Mouse (Mus musculus) liver, embryonic 15.5 days (tissue): ENCODE results near the gene Phex. TPM values are rescaled to one million over a fixed set of nuclear protein-coding genes. Genes with fewer than 3 reads are reported as not detected.

Experiments used
- ATAC-seq: fragments of 200-750 bp; cut with Nextera tagmentation; 2 replicates; pipeline ENCODE4 v1.8.0; 2017; ENCODE audit warnings: moderate number of reproducible peaks, mild to moderate bottlenecking, moderate library complexity; ENCODE audit not compliant: insufficient read depth
- H3K27ac ChIP-seq: fragments of 300-500 bp; sonication (generic); replicated peaks from 2 replicates; pipeline ENCODE4 v1.5.1; 2015; ENCODE audit warnings: mild to moderate bottlenecking, inconsistent platforms
- H3K27me3 ChIP-seq: fragments of 300-500 bp; sonication (generic); 2 replicates; pipeline ENCODE4 v1.6.1; 2015; ENCODE audit warnings: mild to moderate bottlenecking, inconsistent platforms
- H3K36me3 ChIP-seq: fragments of 300-500 bp; sonication (generic); replicated peaks from 2 replicates; pipeline ENCODE4 v1.6.1; 2015; ENCODE audit warnings: moderate library complexity, mild to moderate bottlenecking, inconsistent platforms
- H3K4me1 ChIP-seq: fragments of 300-500 bp; sonication (generic); replicated peaks from 2 replicates; pipeline ENCODE4 v1.6.1; 2015; ENCODE audit warnings: inconsistent platforms
- H3K4me2 ChIP-seq: fragments of 300-500 bp; sonication (generic); 2 replicates; pipeline ENCODE4 v1.6.1; 2015; ENCODE audit warnings: moderate library complexity, mild to moderate bottlenecking, inconsistent platforms
- H3K4me3 ChIP-seq: fragments of 300-500 bp; sonication (generic); replicated peaks from 2 replicates; pipeline ENCODE4 v1.5.1; 2015; ENCODE audit warnings: mild to moderate bottlenecking, inconsistent platforms
- H3K9ac ChIP-seq: fragments of 300-500 bp; sonication (generic); 2 replicates; pipeline ENCODE4 v1.6.1; 2015; ENCODE audit warnings: moderate library complexity, mild to moderate bottlenecking, inconsistent platforms
- H3K9me3 ChIP-seq: fragments of 300-500 bp; sonication (generic); replicated peaks from 2 replicates; pipeline ENCODE4 v1.6.1; 2016; ENCODE audit warnings: inconsistent platforms
- WGBS: fragments of 180-500 bp; shearing (Covaris S2); methylation state at CpG from one replicate; pipeline ENCODE4 v1.1.7; 2015; ENCODE audit warnings: mixed read lengths; ENCODE audit not compliant: insufficient replicate concordance; 5-methylcytosine and 5-hydroxymethylcytosine counted together
- microRNA-seq: library from miRNA; unstranded; fragments of <30 nt; microRNA quantifications from one replicate; pipeline ENCODE4, GENCODE M21; 2016
- polyA plus RNA-seq: library from polyadenylated mRNA; unstranded; fragments of >200 nt; fragmentation: Nextera tagmentation; extraction: Ambion mirVana; gene quantifications from 2 replicates; pipeline ENCODE4 v1.2.1, GENCODE M21; 2015

The Phex gene
- polyA plus RNA-seq, 1 experiment from 2014 or later = not detected

- no peak overlapping the region for H3K9ac ChIP-seq
- no peaks in the 10 kb centered on the region for H3K9me3 ChIP-seq
- no peak overlapping the region for H3K4me2 ChIP-seq
- H3K27me3 ChIP-seq = no peaks in the 10 kb centered on the region
- WGBS = 68% methylated on average over 4 of the region's 4 CpGs
- no peak overlapping the region for H3K4me3 ChIP-seq
- no peak for ATAC-seq
- no peaks in the 10 kb centered on the region for H3K36me3 ChIP-seq
- no peak overlapping the region for H3K27ac ChIP-seq
- no peaks in the 10 kb centered on the region for H3K4me1 ChIP-seq
These were observed 230.9 kb downstream of the Phex start for GRCm38 (mm10) chrX:157184167-157184566.

DNA sequence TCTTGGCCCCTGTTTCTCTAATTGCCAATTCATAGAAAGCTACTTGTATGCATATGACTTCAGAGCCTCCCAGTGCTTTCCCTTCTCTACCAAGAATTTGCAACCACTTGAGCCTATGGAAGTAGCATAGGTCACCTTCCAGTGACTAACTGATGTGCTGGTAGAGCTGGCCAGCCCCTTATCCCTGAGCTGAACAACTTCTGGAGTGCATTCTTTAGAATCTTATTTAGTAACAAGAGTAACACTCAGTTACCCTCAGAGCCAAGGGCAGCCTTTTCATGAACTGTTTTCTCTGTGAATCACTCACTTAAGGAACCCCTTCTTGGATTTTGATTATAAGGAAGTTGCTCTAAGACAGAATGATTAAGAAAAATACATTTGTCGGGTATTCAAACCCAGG is 234.3 kb downstream of the Phex start:
- Histone ChIP-seq H3K27ac (no peak overlapping the region), H3K9me3 (no peaks in the 10 kb centered on the region), H3K4me1 (no peaks in the 10 kb centered on the region), H3K9ac (no peak overlapping the region), H3K4me2 (no peak overlapping the region), H3K27me3 (no peaks in the 10 kb centered on the region), H3K4me3 (no peak overlapping the region), H3K36me3 (no peaks in the 10 kb centered on the region)
- ATAC-seq = no peak
- WGBS = 73% methylated on average over 1 of the region's 1 CpGs

GRCm38 (mm10) chrX:157164142-157164541 is 251.0 kb downstream of the Phex start:
- 52% methylated on average over 3 of the region's 3 CpGs for WGBS
- Histone ChIP-seq H3K4me3 (no peak overlapping the region), H3K4me2 (no peak overlapping the region), H3K27me3 (no peaks in the 10 kb centered on the region), H3K9me3 (no peaks in the 10 kb centered on the region), H3K4me1 (no peaks in the 10 kb centered on the region), H3K9ac (no peak overlapping the region), H3K36me3 (no peaks in the 10 kb centered on the region), H3K27ac (no peak overlapping the region)
- ATAC-seq = no peak

- no peak for ATAC-seq
- no peak overlapping the region for H3K4me2 ChIP-seq
- H3K9me3 ChIP-seq = no peaks in the 10 kb centered on the region
- H3K9ac ChIP-seq = no peak overlapping the region
- H3K4me1 ChIP-seq = no peaks in the 10 kb centered on the region
- WGBS = 55% methylated on average over 2 of the region's 2 CpGs
- no peak overlapping the region for H3K4me3 ChIP-seq
- H3K27ac ChIP-seq = no peak overlapping the region
- H3K36me3 ChIP-seq = no peaks in the 10 kb centered on the region
- H3K27me3 ChIP-seq = no peaks in the 10 kb centered on the region
These were observed 251.7 kb downstream of the Phex start for GRCm38 (mm10) chrX:157163394-157163793.

- Histone ChIP-seq H3K4me2 (no peak overlapping the region), H3K4me3 (no peak overlapping the region)
These were observed 270.4 kb downstream of the Phex start for GRCm38 (mm10) chrX:157144675-157145074.

DNA sequence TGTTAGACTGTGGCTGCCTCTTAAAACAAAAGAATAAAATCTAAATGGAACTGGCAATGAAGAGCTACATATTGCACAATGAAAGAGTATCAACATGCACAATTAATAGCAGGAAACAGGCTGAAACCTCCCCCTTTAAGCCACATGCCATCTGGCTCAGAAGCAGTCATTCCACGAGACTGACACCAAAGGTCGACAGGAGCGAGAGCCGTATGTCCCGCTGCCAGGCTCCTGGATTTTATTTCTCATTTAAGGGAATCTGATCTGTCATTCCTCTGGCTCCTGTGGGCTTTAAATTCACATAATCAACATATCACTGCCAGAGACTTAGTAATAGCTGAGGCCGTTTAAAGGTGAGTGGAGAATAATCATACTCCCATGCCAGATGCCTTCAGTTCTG is 275.5 kb downstream of the Phex start:
- H3K9me3 ChIP-seq = no peaks in the 10 kb centered on the region
- no peaks in the 10 kb centered on the region for H3K27me3 ChIP-seq
- 69% methylated on average over 6 of the region's 6 CpGs for WGBS
- no peaks in the 10 kb centered on the region for H3K36me3 ChIP-seq
- H3K9ac ChIP-seq = no peak overlapping the region
- H3K4me1 ChIP-seq = no peaks in the 10 kb centered on the region
- no peak overlapping the region for H3K4me3 ChIP-seq
- H3K27ac ChIP-seq = no peak overlapping the region
- H3K4me2 ChIP-seq = no peak overlapping the region
- no peak for ATAC-seq

More at GRCm38 (mm10) chrX:157144675-157145074, 270.4 kb downstream of the Phex start:
- Histone ChIP-seq H3K4me1 (no peaks in the 10 kb centered on the region), H3K27ac (no peak overlapping the region), H3K9ac (no peak overlapping the region), H3K27me3 (no peaks in the 10 kb centered on the region), H3K36me3 (no peaks in the 10 kb centered on the region), H3K9me3 (no peaks in the 10 kb centered on the region)
- ATAC-seq = no peak

Small RNAs within 50 kb of the gene (microRNA-seq; reads per million reads assigned to microRNA genes)
- not detected for gene Gm23798

Other genes starting within 250 kb of the Phex start
- 10.0 and 16.9 TPM in 2 replicates for gene Sms, start 77.0 kb upstream of the Phex start, polyA plus RNA-seq
- 0.46 and 0.66 TPM in 2 replicates for gene Yy2, start 153.7 kb upstream of the Phex start, polyA plus RNA-seq
- gene Mbtps2, start 183.4 kb upstream of the Phex start, polyA plus RNA-seq = 4.7 and 5.4 TPM in 2 replicates